Mouse (Mus musculus): ENCODE measurements at regions not wholly inside any gene's neighbourhood (a gene's known extent, or its start where the extent isn't known, plus 50 kb on each side); places are given as distances from the start of the nearest gene placed in this dataset.

DNA sequence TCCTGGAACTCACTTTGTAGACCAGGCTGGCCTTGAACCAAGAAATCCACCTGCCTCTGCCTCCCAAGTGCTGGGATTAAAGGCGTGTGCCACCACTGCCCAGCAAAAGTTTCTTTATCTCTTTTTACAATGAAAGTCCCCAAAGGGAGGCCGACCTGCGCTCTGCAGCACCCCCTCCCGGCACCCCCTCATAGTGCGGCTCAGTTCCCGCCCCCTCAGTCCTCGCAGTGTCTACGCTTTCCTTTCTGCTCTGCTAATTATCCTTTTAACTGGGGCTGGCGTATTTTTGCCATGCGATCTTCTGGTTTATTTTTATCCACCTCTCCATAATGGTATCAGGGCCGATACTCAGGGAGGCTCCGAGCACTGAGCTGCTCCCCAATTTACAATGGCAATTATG is 123.0 kb downstream of the Nectin1 start:
- ATAC-seq (no peak), DNase-seq (no peak)
- H3K27me3 ChIP-seq (ENCODE audit: insufficient read depth, low read length), result peaks cover 20% of the 10 kb centered on the region

DNA sequence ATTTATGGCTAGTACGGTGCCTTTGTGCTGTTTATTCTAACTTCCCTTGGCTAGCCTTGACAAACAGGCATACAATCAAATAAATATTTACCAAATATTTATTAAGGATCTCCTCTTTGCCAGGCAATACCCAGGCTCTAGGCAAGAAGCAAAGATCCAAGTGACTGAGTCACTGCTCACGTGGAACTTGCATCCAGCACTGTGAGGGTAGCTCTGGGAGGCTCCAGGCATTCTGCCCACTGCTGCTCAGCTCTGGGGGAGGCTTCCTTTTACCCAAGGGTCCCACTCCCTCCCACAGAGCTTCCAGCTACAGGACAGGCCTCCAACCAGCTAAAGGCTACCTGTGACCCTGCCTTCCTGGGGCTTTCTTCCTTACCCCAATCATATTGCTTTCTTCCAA is 130.1 kb downstream of the Nectin1 start:
- H3K36me3 ChIP-seq (replicated peaks; ENCODE audit: insufficient read depth, low read length), result no peaks in the 10 kb centered on the region
- H3K27ac ChIP-seq (ENCODE audit: low read depth), result no peak overlapping the region
- no peaks in the 10 kb centered on the region for H3K4me1 ChIP-seq (ENCODE audit: insufficient read depth)
- no peak overlapping the region for H3K4me2 ChIP-seq (ENCODE audit: low read depth, low read length)
- TF ChIP-seq CTCF (IDR thresholded peaks at IDR 0.05; ENCODE audit: low read depth), result no peak
- TF ChIP-seq EP300 (IDR thresholded peaks at IDR 0.05; ENCODE audit: low read depth), result no peak
- ATAC-seq, result no peak
- H3K4me3 ChIP-seq (ENCODE audit: low read depth, low read length), result no peak overlapping the region
- no peak overlapping the region for H3K9ac ChIP-seq (replicated peaks)
- WGBS (ENCODE audit: insufficient replicate concordance), result 76% methylated on average over 2 of the region's 2 CpGs
- DNase-seq, result no peak
- no peaks in the 10 kb centered on the region for H3K9me3 ChIP-seq (ENCODE audit: low read length)
- H3K27me3 ChIP-seq (ENCODE audit: insufficient read depth, low read length), result peaks cover 10% of the 10 kb centered on the region

More for the DNA sequence above, 123.0 kb downstream of the Nectin1 start:
- no peaks in the 10 kb centered on the region for H3K9me3 ChIP-seq (ENCODE audit: low read length)
- H3K4me3 ChIP-seq (ENCODE audit: low read depth, low read length), result no peak overlapping the region
- H3K27ac ChIP-seq (ENCODE audit: low read depth), result no peak overlapping the region
- no peak overlapping the region for H3K4me2 ChIP-seq (ENCODE audit: low read depth, low read length)
- no peaks in the 10 kb centered on the region for H3K4me1 ChIP-seq (ENCODE audit: insufficient read depth)
- H3K9ac ChIP-seq (replicated peaks), result no peak overlapping the region
- WGBS (ENCODE audit: insufficient replicate concordance), result 68% methylated on average over 12 of the region's 12 CpGs
- TF ChIP-seq CTCF (IDR thresholded peaks at IDR 0.05; ENCODE audit: low read depth), result no peak
- no peak for TF ChIP-seq EP300 (IDR thresholded peaks at IDR 0.05; ENCODE audit: low read depth)
- H3K36me3 ChIP-seq (replicated peaks; ENCODE audit: insufficient read depth, low read length), result no peaks in the 10 kb centered on the region

DNA sequence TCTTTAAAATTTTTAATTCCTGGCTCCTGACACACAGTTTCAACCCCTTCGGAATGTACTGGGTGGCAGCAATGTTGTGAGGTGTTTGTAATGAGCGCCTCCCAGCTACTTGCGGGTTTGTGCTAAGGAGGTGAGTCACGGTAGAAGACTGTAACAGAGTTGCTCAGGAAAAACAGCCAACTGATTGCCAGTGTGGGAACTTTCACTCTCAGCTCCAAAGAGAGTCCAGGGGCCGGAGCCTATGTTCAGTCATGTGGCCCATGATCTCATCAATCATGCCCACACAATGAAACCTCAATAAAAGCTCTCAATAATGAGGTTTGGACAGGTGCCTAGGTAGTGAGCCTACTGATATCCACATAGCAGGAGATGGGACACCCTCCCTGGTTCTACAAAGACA is 130.5 kb downstream of the Nectin1 start:
- WGBS (ENCODE audit: insufficient replicate concordance), result 75% methylated on average over 5 of the region's 5 CpGs
- ATAC-seq (no peak), DNase-seq (no peak)
- Histone ChIP-seq H3K9ac (replicated peaks) (no peak overlapping the region), H3K4me3 (ENCODE audit: low read depth, low read length) (no peak overlapping the region), H3K4me1 (ENCODE audit: insufficient read depth) (no peaks in the 10 kb centered on the region), H3K27ac (ENCODE audit: low read depth) (no peak overlapping the region), H3K4me2 (ENCODE audit: low read depth, low read length) (no peak overlapping the region), H3K9me3 (ENCODE audit: low read length) (no peaks in the 10 kb centered on the region), H3K27me3 (ENCODE audit: insufficient read depth, low read length) (peaks cover 15% of the 10 kb centered on the region), H3K36me3 (replicated peaks; ENCODE audit: insufficient read depth, low read length) (no peaks in the 10 kb centered on the region)
- TF ChIP-seq EP300 (IDR thresholded peaks at IDR 0.05; ENCODE audit: low read depth), result no peak
- no peak for TF ChIP-seq CTCF (IDR thresholded peaks at IDR 0.05; ENCODE audit: low read depth)

GRCm38 (mm10) chr9:43879220-43879968 is 135.6 kb downstream of the Nectin1 start:
- no peak overlapping the region for H3K4me2 ChIP-seq (ENCODE audit: low read depth, low read length)
- no peak overlapping the region for H3K4me3 ChIP-seq (ENCODE audit: low read depth, low read length)

GRCm38 (mm10) chr9:43879969-43880396 is 136.2 kb downstream of the Nectin1 start:
- TF ChIP-seq CTCF (IDR thresholded peaks at IDR 0.05; ENCODE audit: low read depth), result no peak
- TF ChIP-seq EP300 (IDR thresholded peaks at IDR 0.05; ENCODE audit: low read depth), result no peak
- H3K9ac ChIP-seq (replicated peaks), result no peak overlapping the region
- WGBS (ENCODE audit: insufficient replicate concordance), result 3% methylated on average over 26 of the region's 26 CpGs
- no peak for DNase-seq
- H3K36me3 ChIP-seq (replicated peaks; ENCODE audit: insufficient read depth, low read length), result no peaks in the 10 kb centered on the region
- H3K27me3 ChIP-seq (ENCODE audit: insufficient read depth, low read length), result peaks cover 36% of the 10 kb centered on the region
- no peak overlapping the region for H3K4me3 ChIP-seq (ENCODE audit: low read depth, low read length)
- no peak overlapping the region for H3K27ac ChIP-seq (ENCODE audit: low read depth)
- H3K4me1 ChIP-seq (ENCODE audit: insufficient read depth), result no peaks in the 10 kb centered on the region
- no peak overlapping the region for H3K4me2 ChIP-seq (ENCODE audit: low read depth, low read length)
- no peak for ATAC-seq
- no peaks in the 10 kb centered on the region for H3K9me3 ChIP-seq (ENCODE audit: low read length)

More at GRCm38 (mm10) chr9:43879220-43879968, 135.6 kb downstream of the Nectin1 start:
- ATAC-seq, result no peak
- Histone ChIP-seq H3K9ac (replicated peaks) (no peak overlapping the region), H3K27ac (ENCODE audit: low read depth) (no peak overlapping the region), H3K27me3 (ENCODE audit: insufficient read depth, low read length) (peaks cover 36% of the 10 kb centered on the region), H3K4me1 (ENCODE audit: insufficient read depth) (no peaks in the 10 kb centered on the region), H3K9me3 (ENCODE audit: low read length) (no peaks in the 10 kb centered on the region), H3K36me3 (replicated peaks; ENCODE audit: insufficient read depth, low read length) (no peaks in the 10 kb centered on the region)
- TF ChIP-seq EP300 (IDR thresholded peaks at IDR 0.05; ENCODE audit: low read depth) (no peak), CTCF (IDR thresholded peaks at IDR 0.05; ENCODE audit: low read depth) (no peak)
- 7% methylated on average over 24 of the region's 24 CpGs for WGBS (ENCODE audit: insufficient replicate concordance)
- DNase-seq, result no peak

- H3K4me1 ChIP-seq (ENCODE audit: insufficient read depth), result no peaks in the 10 kb centered on the region
- 69% methylated on average over 6 of the region's 6 CpGs for WGBS (ENCODE audit: insufficient replicate concordance)
- H3K4me3 ChIP-seq (ENCODE audit: low read depth, low read length), result no peak overlapping the region
- no peak for DNase-seq
- TF ChIP-seq CTCF (IDR thresholded peaks at IDR 0.05; ENCODE audit: low read depth) (no peak), EP300 (IDR thresholded peaks at IDR 0.05; ENCODE audit: low read depth) (no peak)
- no peak overlapping the region for H3K27ac ChIP-seq (ENCODE audit: low read depth)
- no peaks in the 10 kb centered on the region for H3K9me3 ChIP-seq (ENCODE audit: low read length)
- H3K36me3 ChIP-seq (replicated peaks; ENCODE audit: insufficient read depth, low read length), result no peaks in the 10 kb centered on the region
- H3K9ac ChIP-seq (replicated peaks), result no peak overlapping the region
- no peak for ATAC-seq
- no peak overlapping the region for H3K4me2 ChIP-seq (ENCODE audit: low read depth, low read length)
- no peaks in the 10 kb centered on the region for H3K27me3 ChIP-seq (ENCODE audit: insufficient read depth, low read length)
These were observed 149.3 kb downstream of the Nectin1 start for GRCm38 (mm10) chr9:43893086-43893485.
